Mouse (Mus musculus) liver, embryonic 18 days (tissue): ENCODE measurements around the gene Olfr1336. TPM values are rescaled to one million over a fixed set of nuclear protein-coding genes. Genes with fewer than 3 reads are reported as not detected.

Experiments
- polyA plus RNA-seq: library from polyadenylated mRNA; depleted of rRNA; stranded (reverse); fragments of >200 nt; gene quantifications from 2 replicates; pipeline ENCODE4 v1.2.3, GENCODE M21; 2012; rRNA removed

Olfr1336 gene
- not detected in 2 replicates for polyA plus RNA-seq

GRCm38 (mm10) chr7:6455868-6456267 lies at the start of gene Olfr1336:
Olfr1336 (plus strand) TSS chr7:6456168.

GRCm38 (mm10) chr7:6410043-6410442 lies 45.9 kb upstream of the Olfr1336 start, which contains the start of gene Gm20715:
Gm20715 (plus strand) TSS chr7:6410277.

DNA sequence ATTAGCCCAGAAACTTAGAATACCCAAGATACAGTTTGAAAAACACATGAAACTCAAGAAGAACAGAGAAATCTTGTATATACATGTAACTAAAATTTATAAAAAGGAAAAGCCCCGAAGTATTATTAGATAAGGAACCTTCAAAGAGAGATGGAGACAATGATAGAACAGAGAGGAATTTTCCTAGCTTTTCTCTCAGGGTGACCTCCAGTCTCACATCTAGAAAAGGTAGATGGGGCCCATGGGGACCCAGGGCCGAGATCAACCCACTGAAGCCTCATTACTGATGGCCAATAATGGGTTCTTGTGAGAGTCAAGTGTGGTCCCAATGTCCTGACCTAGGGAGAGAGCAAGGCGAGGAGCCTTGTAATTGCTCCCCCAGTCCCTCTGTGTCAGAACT lies 17.6 kb upstream of the Olfr1336 start, which contains the start of gene Olfr1344:
Gene Olfr1344, plus strand, starts transcription at position 301 of the 400 bp plus-strand sequence.

DNA sequence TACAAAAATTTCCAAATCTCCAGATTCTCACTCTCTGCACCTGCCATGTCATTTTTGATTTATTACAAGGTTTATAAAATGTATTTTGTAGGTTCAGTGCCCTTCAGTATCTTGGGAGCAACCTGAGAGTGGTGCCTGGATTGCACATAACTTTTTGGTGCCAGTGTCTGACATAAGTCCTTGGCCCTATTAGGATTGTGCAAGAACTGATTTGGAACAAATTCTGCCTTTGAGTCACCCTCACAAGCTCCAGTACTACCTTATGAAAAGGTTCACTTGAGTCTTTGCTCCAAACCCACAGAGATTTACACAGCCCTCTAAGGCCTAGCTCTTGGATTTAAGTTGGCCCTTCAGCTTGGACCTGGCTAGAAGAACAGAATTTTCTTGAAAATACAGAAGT lies 11.0 kb downstream of the Olfr1336 start, which contains the start of gene Olfr1346:
Gene Olfr1346, plus strand, starts transcription at position 151 of the 400 bp plus-strand sequence.

GRCm38 (mm10) chr7:6486841-6487240 lies 30.9 kb downstream of the Olfr1336 start, which contains the start of gene Olfr5:
Olfr5 (minus strand) TSS chr7:6486941.

DNA sequence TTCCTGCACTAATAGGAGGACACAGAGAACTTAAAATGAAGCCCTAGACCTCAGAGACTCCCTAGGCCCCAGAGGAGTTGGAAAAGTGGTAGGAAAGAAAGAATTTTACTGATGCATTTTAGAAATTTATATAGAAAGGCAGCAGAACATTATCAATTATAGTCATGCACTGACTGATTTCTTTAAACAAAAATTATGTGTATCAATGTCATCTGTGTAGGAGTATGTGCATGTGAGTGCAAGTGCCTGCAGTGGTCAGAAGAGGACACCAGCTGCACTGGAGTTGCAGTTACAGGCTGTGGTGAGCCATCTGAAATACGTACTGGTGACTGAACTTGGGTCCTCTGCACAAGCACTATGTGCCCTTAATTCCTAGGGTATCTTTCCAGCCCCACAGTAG lies 43.7 kb downstream of the Olfr1336 start, which contains the start of gene Olfr1347:
Gene Olfr1347, minus strand, starts transcription at position 101 of the 400 bp plus-strand sequence.

DNA sequence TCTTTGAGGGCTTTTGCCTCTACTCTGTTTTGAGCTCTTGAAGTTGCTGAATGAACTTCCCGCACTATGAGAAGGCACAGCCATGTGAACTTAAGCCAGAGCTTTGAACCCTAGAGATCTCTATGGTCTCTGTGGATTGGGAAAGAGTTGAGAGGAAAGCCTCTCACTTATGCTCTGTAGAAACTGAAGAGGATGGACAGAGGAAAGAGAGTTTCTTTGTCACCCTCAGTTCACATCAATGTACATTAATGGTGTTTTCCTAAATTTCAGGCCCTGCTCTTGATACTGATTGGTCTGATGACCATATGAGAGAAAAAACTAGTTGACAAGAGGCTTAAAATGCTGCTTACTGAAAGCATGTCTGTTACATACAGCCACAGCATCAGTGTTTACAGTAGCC lies 52.7 kb downstream of the Olfr1336 start, which contains the start of gene Olfr1348:
Gene Olfr1348, minus strand, starts transcription at position 101 of the 400 bp plus-strand sequence.

Other genes with a start within 250 kb of the Olfr1336 start
- not detected in 2 replicates for gene Zscan5b, start 233.9 kb upstream of the Olfr1336 start, polyA plus RNA-seq
- not detected in 2 replicates for gene Epp13, start 203.5 kb upstream of the Olfr1336 start, polyA plus RNA-seq
- 1.1 TPM in 2 replicates for gene Zfp667, start 169.6 kb upstream of the Olfr1336 start, polyA plus RNA-seq
- gene Zfp583, start 124.9 kb upstream of the Olfr1336 start, polyA plus RNA-seq = 0.52 and 0.60 TPM in 2 replicates
- gene Gm3854, start 112.4 kb upstream of the Olfr1336 start, polyA plus RNA-seq = 0.08 and 0.13 TPM in 2 replicates
- gene Zfp78, start 92.9 kb upstream of the Olfr1336 start, polyA plus RNA-seq = 0.50 and 0.55 TPM in 2 replicates
- gene Zfp28, start 72.9 kb upstream of the Olfr1336 start, polyA plus RNA-seq = 1.3 and 1.4 TPM in 2 replicates
- not detected in 2 replicates for gene Smim17, start 57.5 kb upstream of the Olfr1336 start, polyA plus RNA-seq
- gene Gm20715, start 45.9 kb upstream of the Olfr1336 start, polyA plus RNA-seq = not detected in 2 replicates
- not detected in 2 replicates for gene Olfr1344, start 17.5 kb upstream of the Olfr1336 start, polyA plus RNA-seq
- not detected in 2 replicates for gene Olfr1346, start 10.9 kb downstream of the Olfr1336 start, polyA plus RNA-seq
- not detected in 2 replicates for gene Olfr5, start 30.8 kb downstream of the Olfr1336 start, polyA plus RNA-seq
- not detected in 2 replicates for gene Olfr1347, start 43.6 kb downstream of the Olfr1336 start, polyA plus RNA-seq
- gene Olfr1348, start 52.6 kb downstream of the Olfr1336 start, polyA plus RNA-seq = not detected in 2 replicates
- gene Olfr1349, start 66.8 kb downstream of the Olfr1336 start, polyA plus RNA-seq = not detected in 2 replicates
- not detected in 2 replicates for gene Olfr1350, start 108.7 kb downstream of the Olfr1336 start, polyA plus RNA-seq
- gene Zim1, start 240.3 kb downstream of the Olfr1336 start, polyA plus RNA-seq = 5.7 and 6.1 TPM in 2 replicates